Mouse (Mus musculus) ovary, postnatal 14 days (tissue): Measurements from ENCODE around the gene Hmox2.

Experiments
- DNase-seq: peaks from one replicate; pipeline ENCODE4 v3.0.0; 2022; ENCODE audit warnings: low spot score

Hmox2 gene

DNA sequence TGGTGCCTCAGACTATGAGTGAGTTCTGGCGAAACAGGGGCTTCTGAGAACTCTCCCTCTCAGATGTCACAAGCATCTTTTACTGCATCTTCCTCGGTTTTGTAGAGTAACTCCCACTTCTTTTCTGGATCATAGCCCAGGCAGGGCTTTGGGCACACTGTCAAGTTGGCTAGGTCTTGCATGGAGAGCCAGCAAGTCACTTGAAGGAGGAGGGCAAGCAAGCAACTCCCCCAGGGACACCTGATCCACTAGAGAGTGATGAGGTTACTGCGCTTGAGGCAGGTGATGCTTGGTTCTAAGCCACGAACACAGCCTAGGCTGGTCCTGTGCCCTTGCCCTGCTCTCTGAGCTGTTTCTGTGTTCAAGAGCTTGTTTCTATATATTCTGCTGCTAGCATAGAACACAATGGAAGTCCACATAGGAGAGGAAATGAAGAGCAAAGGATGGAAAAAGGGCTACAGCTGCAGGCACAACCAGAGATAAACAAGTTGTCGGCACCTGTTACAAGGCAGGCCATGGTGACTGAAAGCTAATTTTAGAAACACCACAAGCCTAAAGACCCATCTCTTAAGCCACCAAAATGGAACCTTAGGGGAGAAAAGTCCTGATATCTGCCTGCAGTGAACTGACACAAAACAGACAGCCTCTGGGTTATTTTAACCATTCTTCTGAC, 55.5 kb downstream of the Hmox2 start:
- peak; percentile 80 for DNase-seq

DNA sequence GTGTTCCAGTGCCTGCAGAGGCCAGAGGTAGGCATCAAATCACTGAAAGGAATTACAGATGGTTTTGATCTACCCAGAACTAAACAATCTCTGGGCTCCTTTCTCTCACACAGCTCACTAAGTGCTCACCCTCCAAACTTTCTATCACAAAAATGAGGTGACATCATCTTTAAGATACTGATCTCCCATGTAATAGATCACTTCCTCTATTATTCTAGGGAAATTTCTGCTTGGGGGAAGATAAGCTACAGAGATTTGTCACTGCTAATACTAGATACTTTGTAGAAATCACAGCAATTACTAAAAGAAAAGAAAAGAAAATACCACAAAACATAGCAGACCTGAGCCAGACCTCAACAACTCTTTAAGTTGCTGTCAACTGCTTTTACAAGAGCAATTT, 56.4 kb downstream of the Hmox2 start:
- no peak for DNase-seq

DNA sequence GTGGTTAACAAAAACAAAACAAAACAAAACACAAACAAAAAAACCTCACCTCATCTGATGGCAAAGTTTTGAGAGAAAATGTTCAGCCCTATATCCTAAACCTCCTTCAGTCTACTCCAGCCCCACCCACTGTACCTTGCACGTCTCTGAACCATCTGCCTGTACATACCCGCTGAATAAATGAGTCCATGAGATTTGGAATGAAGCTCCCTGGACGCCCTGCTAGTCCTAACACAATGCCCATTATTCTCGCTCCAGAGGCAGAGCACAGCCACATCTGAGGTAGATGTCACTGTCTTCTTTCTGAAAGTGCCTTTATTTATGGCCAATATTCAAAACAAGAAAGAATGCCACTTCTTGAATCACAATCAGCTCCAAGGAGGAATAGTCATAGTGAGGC, 59.5 kb downstream of the Hmox2 start:
- no peak for DNase-seq

DNA sequence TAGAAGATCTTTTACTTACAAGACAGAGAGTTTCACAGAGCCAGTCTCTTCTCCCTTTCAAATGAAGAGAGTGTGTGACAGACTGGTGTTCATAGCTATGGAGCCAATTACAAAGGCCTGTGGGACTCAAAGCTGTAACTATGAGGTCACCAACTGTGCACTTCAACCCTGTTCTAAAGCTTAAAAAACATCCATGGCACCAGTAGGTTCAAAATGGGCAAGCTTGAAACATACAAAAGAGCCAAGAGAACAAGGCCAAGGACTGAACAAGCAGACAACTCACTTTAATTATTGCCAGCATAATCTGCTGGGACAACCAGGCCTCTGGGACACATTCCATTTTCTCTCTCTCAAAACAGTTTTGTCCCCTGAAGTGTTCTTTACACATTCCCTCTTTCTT, 62.0 kb downstream of the Hmox2 start:
- DNase-seq: no peak

DNA sequence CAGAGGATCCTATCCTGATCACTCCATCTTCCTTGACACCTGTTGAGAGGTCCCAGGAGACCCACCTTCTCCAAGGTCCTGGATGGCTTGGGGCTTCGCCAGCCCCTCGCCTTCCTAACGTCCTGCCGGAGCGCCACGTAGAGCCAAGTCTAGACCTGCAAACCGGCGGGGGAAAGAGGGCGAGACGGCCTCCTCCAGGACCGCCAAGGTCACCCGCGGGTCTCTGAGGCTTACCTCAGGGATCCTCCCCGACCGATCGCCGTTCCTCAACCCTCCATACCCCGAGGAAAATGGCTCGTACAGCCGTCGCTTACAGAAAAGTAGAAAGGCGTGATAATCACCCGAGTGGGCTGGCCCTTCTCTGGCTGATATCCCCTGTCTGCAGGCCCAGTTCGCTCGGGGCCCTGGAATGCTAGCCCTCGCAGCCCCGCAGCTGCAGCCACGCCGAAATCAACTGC, 63.2 kb downstream of the Hmox2 start:
- no peak for DNase-seq

DNA sequence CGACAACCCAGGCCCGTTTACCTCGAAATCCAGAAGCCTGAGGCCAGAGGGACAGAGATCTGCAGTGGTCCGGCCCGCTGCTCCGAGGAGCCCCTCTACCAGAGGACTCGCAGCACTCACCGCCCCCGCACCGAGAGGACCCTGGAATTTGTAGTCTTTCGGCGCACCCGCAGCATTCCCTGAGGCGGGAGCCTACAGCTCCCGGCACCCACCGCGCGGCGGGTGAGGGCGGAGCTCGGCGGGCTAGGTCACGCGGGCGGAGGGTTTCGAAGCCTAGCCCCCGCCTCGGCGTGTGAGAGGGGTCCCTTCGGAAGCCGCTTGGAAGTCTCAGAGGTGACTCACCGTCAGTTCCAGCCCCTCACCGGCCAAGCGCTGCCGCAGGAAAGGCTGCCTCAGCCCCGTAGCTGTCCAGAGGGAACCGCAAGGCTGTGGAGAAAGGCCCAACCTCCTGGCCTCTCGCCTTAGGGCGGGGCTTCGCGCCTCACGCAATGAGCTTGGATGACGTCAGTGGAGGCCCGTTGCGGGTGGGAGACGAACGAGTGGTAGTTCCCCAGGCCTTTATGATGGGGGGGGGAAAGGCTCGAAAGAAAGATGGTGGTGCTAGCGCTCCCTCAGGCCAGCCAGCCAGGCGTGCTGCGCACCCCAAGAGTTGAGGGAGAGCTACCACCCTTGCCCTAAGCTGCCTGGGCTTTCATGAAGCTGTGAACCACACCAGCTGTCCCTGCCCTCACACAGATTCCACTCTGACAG, 63.8 kb downstream of the Hmox2 start, which contains the start of gene Cdip1:
TSS of gene Cdip1 (minus strand) at position 483 of the 750 bp plus-strand sequence.
- DNase-seq: peak; percentile 92

DNA sequence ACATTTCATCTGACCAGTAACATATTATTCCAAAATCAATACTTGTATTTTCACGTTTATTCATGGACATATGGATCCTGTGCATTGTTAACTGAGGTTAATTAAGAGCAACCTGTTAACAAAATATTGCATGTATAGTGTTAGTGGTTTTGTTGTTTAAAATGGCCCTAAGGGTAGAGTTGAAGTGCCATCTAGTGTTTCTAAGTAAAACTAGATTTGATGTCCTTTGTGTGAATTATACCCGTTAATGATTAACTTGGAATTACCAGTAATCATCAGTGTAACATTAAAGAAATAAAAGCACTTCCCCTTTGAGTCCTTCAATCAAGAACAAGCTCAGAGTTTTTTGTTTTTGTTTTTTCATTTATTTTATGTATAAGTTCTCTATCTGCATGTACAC, 65.2 kb downstream of the Hmox2 start:
- DNase-seq: no peak

DNA sequence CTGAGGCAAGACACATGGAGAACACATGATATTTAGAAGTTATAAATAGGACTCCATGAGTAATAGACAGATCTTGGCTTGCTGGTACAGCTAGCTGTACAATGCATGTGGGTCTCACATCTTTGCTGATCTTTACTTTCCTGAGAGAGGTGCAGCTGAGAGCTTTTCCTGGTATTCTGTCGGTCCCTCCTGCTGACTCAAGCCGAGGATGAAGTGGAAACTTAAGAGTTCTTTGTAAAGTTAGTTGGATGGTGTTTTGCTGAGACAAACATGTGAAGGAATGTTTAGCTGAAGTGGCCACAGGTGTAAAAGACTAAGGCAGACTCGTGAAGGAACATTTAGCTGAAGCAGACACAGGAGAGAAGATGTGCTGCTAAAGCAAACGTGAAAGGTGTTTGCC, 70.5 kb downstream of the Hmox2 start:
- no peak for DNase-seq
